Mouse (Mus musculus): Measurements from ENCODE around the gene Kcnd3. TPM values are rescaled to one million over a fixed set of nuclear protein-coding genes. Genes with fewer than 3 reads are reported as not detected.

The Kcnd3 gene
- polyA plus RNA-seq, 1 experiment from 2014 or later: 0.51 TPM

DNA sequence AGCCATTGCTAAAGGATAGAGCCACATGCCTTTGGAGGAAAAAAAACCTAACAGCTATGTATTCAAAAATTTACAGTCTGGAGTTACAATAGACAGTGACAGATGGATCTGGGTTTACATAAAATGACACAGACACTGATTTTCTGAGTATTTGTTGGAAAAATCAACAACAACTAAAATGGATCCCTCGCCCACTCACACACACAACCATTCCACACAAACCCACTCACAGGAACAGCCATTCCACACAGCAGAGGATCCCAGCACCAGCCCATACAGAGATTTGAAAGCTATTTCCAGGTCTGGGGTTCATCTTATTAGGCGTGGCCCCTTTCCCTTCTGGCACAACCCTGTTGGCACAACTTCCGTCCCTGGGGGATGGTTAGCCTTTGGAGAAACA lies 156.7 kb downstream of the Kcnd3 start:
- no peaks in the 10 kb centered on the region for H3K27me3 ChIP-seq
- no peak overlapping the region for H3K4me3 ChIP-seq
- H3K27ac ChIP-seq: no peak overlapping the region
- no peak overlapping the region for H3K4me2 ChIP-seq
- H3K4me1 ChIP-seq: no peaks in the 10 kb centered on the region
- H3K9me3 ChIP-seq: no peaks in the 10 kb centered on the region
- H3K36me3 ChIP-seq: no peaks in the 10 kb centered on the region
- ATAC-seq (ENCODE audit: insufficient number of reproducible peaks, low FRiP score, low TSS enrichment, low read depth): no peak
- 77% methylated on average over 3 of the region's 3 CpGs for WGBS
- no peak overlapping the region for H3K9ac ChIP-seq

DNA sequence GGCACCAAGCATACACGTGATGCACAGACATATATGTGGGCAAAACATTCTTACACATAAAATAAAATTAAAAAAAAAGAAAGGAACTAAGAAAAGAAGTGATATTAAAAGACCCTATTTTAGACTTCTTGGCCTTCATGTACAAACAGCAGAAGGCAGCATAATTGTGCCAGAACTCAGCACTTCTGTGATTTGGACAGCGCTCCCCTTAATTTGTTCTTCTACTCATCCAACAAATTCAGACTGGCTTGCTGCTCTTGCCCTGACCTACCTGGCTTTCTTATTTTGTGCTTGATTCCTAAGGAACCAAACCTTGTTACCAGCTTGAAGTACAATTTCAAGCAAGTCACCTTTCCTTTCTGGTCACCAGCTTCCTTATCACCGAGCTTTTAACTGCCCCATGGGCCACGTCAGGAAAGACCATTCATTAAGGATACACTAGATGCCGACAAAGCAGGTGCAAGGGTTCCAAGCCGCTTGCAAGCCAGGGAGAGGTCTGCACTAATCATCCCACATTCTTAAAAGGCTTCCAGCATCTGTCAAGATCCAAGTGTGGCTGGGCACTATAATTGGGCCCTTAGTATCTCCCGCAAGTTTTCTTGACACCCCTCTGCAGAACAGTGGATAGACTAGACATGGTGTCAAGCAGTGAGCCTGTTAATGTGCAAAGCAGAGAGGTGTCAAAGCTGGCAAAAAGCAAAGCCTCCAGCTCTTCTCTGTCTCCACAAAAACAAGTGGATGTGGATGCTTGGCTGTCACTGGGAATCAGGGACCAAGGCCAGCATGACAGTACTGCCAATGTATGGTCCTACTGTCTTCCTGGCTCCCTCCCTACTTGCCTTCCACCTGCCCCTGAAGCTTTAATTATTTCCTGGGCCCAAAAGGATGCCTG lies 159.6 kb downstream of the Kcnd3 start:
- WGBS: 80% methylated on average over 7 of the region's 7 CpGs
- no peak overlapping the region for H3K9ac ChIP-seq
- H3K4me1 ChIP-seq: no peaks in the 10 kb centered on the region
- no peak overlapping the region for H3K4me2 ChIP-seq
- no peak overlapping the region for H3K4me3 ChIP-seq
- no peaks in the 10 kb centered on the region for H3K36me3 ChIP-seq
- ATAC-seq (ENCODE audit: insufficient number of reproducible peaks, low FRiP score, low TSS enrichment, low read depth): no peak
- H3K27me3 ChIP-seq: no peaks in the 10 kb centered on the region
- no peaks in the 10 kb centered on the region for H3K9me3 ChIP-seq
- no peak overlapping the region for H3K27ac ChIP-seq

GRCm38 (mm10) chr3:105612423-105612814 lies 160.3 kb downstream of the Kcnd3 start:
- H3K36me3 ChIP-seq: no peaks in the 10 kb centered on the region
- no peak overlapping the region for H3K4me3 ChIP-seq
- H3K9ac ChIP-seq: no peak overlapping the region
- H3K27ac ChIP-seq: no peak overlapping the region
- H3K27me3 ChIP-seq: no peaks in the 10 kb centered on the region
- ATAC-seq (ENCODE audit: insufficient number of reproducible peaks, low FRiP score, low TSS enrichment, low read depth): no peak
- H3K4me1 ChIP-seq: no peaks in the 10 kb centered on the region
- H3K4me2 ChIP-seq: no peak overlapping the region
- WGBS: 63% methylated on average over 4 of the region's 4 CpGs
- no peaks in the 10 kb centered on the region for H3K9me3 ChIP-seq

DNA sequence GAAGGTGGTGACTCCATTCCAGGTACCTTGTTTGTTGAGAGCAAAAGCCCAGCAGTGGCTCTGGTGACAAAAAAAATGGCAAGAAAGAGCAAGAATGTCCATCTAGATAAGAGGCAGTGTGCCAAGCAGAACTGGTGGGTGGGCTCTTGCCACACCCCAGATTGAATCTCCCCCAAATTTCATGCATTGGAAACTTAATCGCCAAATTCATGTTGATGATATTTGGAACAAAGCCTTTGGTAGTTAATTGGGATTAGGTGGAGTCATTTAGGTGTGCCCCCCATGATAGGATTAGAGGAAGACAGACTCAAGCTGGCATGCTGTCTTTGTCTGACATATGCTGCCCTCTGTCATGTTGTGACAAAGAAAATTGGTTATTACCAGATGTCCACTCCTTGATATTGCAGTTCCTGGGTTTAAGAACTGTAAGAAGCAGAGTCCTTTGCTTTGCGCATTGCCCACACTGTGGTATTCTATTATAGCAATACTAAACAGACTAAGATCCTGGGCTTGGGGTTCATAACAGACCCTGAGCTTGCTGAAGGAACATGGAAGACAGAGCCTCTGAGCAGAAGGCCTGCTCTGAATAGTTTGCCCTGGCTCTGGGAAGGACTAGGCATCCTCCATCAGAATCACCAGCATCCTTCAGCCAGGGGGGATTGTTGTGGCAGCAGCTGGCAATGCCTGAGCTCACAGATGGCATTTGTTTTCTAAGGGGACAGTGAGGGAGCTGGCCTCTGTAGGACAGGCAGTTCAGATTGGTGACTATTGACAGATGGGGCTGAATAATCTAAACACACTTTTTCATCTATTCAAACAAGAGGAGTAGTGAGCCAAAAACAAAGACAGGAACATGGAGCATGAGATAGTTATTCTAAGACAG lies 165.0 kb downstream of the Kcnd3 start:
- H3K4me3 ChIP-seq: no peak overlapping the region
- 88% methylated on average over 2 of the region's 2 CpGs for WGBS

GRCm38 (mm10) chr3:105621154-105621553 lies 169.0 kb downstream of the Kcnd3 start:
- H3K27me3 ChIP-seq: no peaks in the 10 kb centered on the region
- no peak overlapping the region for H3K4me3 ChIP-seq
- WGBS: 66% methylated on average over 8 of the region's 8 CpGs
- no peak overlapping the region for H3K27ac ChIP-seq
- no peaks in the 10 kb centered on the region for H3K36me3 ChIP-seq
- H3K4me2 ChIP-seq: no peak overlapping the region
- H3K9me3 ChIP-seq: no peaks in the 10 kb centered on the region
- no peaks in the 10 kb centered on the region for H3K4me1 ChIP-seq
- no peak overlapping the region for H3K9ac ChIP-seq
- no peak for ATAC-seq (ENCODE audit: insufficient number of reproducible peaks, low FRiP score, low TSS enrichment, low read depth)

More for the DNA sequence above, 165.0 kb downstream of the Kcnd3 start:
- no peaks in the 10 kb centered on the region for H3K36me3 ChIP-seq
- H3K4me1 ChIP-seq: no peaks in the 10 kb centered on the region
- H3K27ac ChIP-seq: no peak overlapping the region
- H3K9me3 ChIP-seq: no peaks in the 10 kb centered on the region
- no peak overlapping the region for H3K4me2 ChIP-seq
- H3K27me3 ChIP-seq: no peaks in the 10 kb centered on the region
- no peak for ATAC-seq (ENCODE audit: insufficient number of reproducible peaks, low FRiP score, low TSS enrichment, low read depth)
- H3K9ac ChIP-seq: no peak overlapping the region

- no peaks in the 10 kb centered on the region for H3K36me3 ChIP-seq
- H3K9ac ChIP-seq: no peak overlapping the region
- ATAC-seq (ENCODE audit: insufficient number of reproducible peaks, low FRiP score, low TSS enrichment, low read depth): no peak
- H3K4me2 ChIP-seq: no peak overlapping the region
- H3K4me1 ChIP-seq: no peaks in the 10 kb centered on the region
- no peak overlapping the region for H3K27ac ChIP-seq
- no peaks in the 10 kb centered on the region for H3K9me3 ChIP-seq
- H3K27me3 ChIP-seq: no peaks in the 10 kb centered on the region
- 47% methylated on average over 4 of the region's 4 CpGs for WGBS
- no peak overlapping the region for H3K4me3 ChIP-seq
These were observed 171.0 kb downstream of the Kcnd3 start for GRCm38 (mm10) chr3:105623137-105623536.

- H3K36me3 ChIP-seq: no peaks in the 10 kb centered on the region
These were observed 173.8 kb downstream of the Kcnd3 start for GRCm38 (mm10) chr3:105625961-105626360.

GRCm38 (mm10) chr3:105627258-105627657 lies 175.1 kb downstream of the Kcnd3 start:
- Histone ChIP-seq H3K9me3 (no peaks in the 10 kb centered on the region), H3K27ac (no peak overlapping the region), H3K9ac (no peak overlapping the region), H3K4me2 (no peak overlapping the region), H3K27me3 (no peaks in the 10 kb centered on the region), H3K4me1 (no peaks in the 10 kb centered on the region), H3K4me3 (no peak overlapping the region), H3K36me3 (no peaks in the 10 kb centered on the region)
- no peak for ATAC-seq (ENCODE audit: insufficient number of reproducible peaks, low FRiP score, low TSS enrichment, low read depth)
- WGBS: 64% methylated on average over 6 of the region's 6 CpGs

More at GRCm38 (mm10) chr3:105625961-105626360, 173.8 kb downstream of the Kcnd3 start:
- Histone ChIP-seq H3K9me3 (no peaks in the 10 kb centered on the region), H3K27ac (no peak overlapping the region), H3K4me2 (no peak overlapping the region), H3K27me3 (no peaks in the 10 kb centered on the region), H3K4me3 (no peak overlapping the region), H3K9ac (no peak overlapping the region), H3K4me1 (no peaks in the 10 kb centered on the region)
- no peak for ATAC-seq (ENCODE audit: insufficient number of reproducible peaks, low FRiP score, low TSS enrichment, low read depth)
- WGBS: 86% methylated on average over 2 of the region's 2 CpGs

- WGBS: 40% methylated on average over 2 of the region's 2 CpGs
- H3K4me3 ChIP-seq: no peak overlapping the region
- no peaks in the 10 kb centered on the region for H3K27me3 ChIP-seq
- H3K9me3 ChIP-seq: no peaks in the 10 kb centered on the region
- H3K36me3 ChIP-seq: no peaks in the 10 kb centered on the region
- H3K4me1 ChIP-seq: no peaks in the 10 kb centered on the region
- H3K9ac ChIP-seq: no peak overlapping the region
- no peak overlapping the region for H3K4me2 ChIP-seq
- no peak overlapping the region for H3K27ac ChIP-seq
- ATAC-seq (ENCODE audit: insufficient number of reproducible peaks, low FRiP score, low TSS enrichment, low read depth): no peak
These were observed 180.2 kb downstream of the Kcnd3 start for GRCm38 (mm10) chr3:105632296-105632695.

DNA sequence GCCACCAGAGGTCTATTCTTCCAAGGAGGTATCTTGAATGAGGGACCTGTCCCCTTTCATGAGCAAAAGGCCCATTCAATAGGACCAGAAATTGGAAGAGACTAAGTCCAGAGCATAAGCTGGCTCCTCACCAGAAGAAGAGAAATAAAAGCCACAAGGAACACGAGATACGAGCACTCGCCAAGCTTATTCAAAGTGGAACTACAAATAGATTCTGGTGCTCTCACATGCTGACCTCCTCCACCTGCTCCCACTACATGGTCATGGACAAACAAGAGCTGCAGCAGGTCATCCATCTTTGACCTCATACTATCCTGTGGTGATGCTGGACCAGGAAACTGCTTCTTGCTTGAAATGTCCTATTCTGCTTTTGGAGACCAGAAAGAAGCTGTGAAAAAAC lies 180.9 kb downstream of the Kcnd3 start:
- Histone ChIP-seq H3K9ac (no peak overlapping the region), H3K9me3 (no peaks in the 10 kb centered on the region), H3K36me3 (no peaks in the 10 kb centered on the region), H3K27me3 (no peaks in the 10 kb centered on the region), H3K27ac (no peak overlapping the region), H3K4me2 (no peak overlapping the region), H3K4me1 (no peaks in the 10 kb centered on the region), H3K4me3 (no peak overlapping the region)
- 90% methylated on average over 3 of the region's 3 CpGs for WGBS
- no peak for ATAC-seq (ENCODE audit: insufficient number of reproducible peaks, low FRiP score, low TSS enrichment, low read depth)

GRCm38 (mm10) chr3:105642186-105642585 lies 190.1 kb downstream of the Kcnd3 start:
- no peak overlapping the region for H3K27ac ChIP-seq
- H3K9ac ChIP-seq: no peak overlapping the region
- no peak overlapping the region for H3K4me3 ChIP-seq
- no peak overlapping the region for H3K4me2 ChIP-seq
- H3K27me3 ChIP-seq: no peaks in the 10 kb centered on the region
- 0 out of 2 replicates have a peak, but pooled peaks cover 5% of the 10 kb centered on the region for H3K4me1 ChIP-seq
- H3K36me3 ChIP-seq: no peaks in the 10 kb centered on the region
- 50% methylated on average over 1 of the region's 1 CpGs for WGBS
- no peak for ATAC-seq (ENCODE audit: insufficient number of reproducible peaks, low FRiP score, low TSS enrichment, low read depth)
- no peaks in the 10 kb centered on the region for H3K9me3 ChIP-seq

DNA sequence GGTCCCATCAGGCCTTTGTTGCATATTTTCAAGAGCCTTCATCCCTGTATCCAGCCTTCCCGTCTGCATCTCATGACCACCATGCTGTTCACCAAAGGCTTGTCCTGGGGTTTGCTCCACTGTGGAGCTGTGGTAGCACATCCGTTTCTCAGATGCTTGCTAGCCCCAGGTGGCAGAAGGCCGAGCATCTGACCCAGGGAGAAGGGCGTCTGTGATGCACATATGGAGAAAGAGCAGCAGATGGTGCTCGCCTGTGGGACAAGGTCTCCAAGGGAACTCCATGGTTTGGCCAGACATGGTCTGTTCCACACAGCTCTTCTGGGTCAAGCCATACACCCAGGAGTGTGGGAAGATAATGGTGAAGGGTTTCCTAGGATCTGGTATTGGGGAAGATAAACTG lies 191.4 kb downstream of the Kcnd3 start:
- H3K27me3 ChIP-seq: no peaks in the 10 kb centered on the region
- H3K4me2 ChIP-seq: no peak overlapping the region
- WGBS: 63% methylated on average over 5 of the region's 5 CpGs
- no peaks in the 10 kb centered on the region for H3K9me3 ChIP-seq
- no peaks in the 10 kb centered on the region for H3K36me3 ChIP-seq
- no peak overlapping the region for H3K9ac ChIP-seq
- H3K4me1 ChIP-seq: 0 out of 2 replicates have a peak, but pooled peaks cover 5% of the 10 kb centered on the region
- no peak overlapping the region for H3K4me3 ChIP-seq
- no peak overlapping the region for H3K27ac ChIP-seq
- ATAC-seq (ENCODE audit: insufficient number of reproducible peaks, low FRiP score, low TSS enrichment, low read depth): no peak
